Mouse (Mus musculus): ENCODE results near the gene Adgra3.

Adgra3 gene

DNA sequence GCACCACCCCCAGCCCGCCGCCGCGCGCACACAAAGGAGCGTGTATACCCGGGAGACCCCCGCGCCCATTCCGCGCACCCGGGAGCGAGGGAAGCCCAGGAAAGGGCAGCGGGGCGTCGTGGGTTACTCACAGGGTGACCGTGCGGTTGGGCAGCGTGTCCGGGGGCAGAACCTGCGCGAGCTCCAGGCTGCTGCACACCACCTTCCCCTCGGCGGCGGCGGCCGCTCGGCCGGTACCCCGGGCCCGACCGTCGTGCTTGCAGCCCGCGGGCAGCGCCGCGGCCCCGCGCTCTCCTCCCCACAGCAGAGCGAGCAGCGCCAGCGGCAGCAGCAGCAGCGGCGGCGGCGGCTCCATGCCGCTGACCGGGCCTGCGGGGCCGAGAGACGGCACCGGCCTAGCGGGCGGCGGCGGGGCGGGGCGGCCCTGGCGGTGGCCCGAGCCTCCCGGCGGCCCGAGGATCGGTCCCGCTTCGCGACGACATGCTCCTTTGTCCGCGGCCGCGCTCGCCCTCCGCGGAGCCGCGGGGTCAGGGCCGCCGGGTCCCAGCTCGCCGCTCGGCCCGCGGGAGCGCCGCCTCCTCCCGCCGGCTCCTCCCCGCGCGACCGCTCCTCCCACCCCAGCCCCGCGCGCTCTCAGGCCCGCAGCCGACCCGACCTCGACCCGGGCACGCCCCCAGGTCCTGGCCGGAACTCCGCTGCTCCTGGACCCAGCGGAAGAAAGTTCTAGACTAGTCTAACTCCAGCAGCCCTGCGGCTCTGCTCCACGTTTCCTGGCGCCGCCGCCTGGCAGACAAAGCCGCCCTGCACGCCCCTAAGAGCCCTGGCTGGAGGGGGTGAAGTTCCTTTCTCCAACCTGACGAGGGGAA, at the start of gene Adgra3:
Gene Adgra3, minus strand, starts transcription at position 586 of the 866 bp plus-strand sequence.
- DNase-seq, result peak; percentile 33 to 62

GRCm38 (mm10) chr5:50083441-50083840, 24.6 kb upstream of the Adgra3 start:
- DNase-seq, result peak; percentile 21 to 36

- no peak for DNase-seq
Observed at GRCm38 (mm10) chr5:50074245-50074644, 15.4 kb upstream of the Adgra3 start.

- no peak for DNase-seq
Observed at GRCm38 (mm10) chr5:50064236-50064635, 5.4 kb upstream of the Adgra3 start.

DNA sequence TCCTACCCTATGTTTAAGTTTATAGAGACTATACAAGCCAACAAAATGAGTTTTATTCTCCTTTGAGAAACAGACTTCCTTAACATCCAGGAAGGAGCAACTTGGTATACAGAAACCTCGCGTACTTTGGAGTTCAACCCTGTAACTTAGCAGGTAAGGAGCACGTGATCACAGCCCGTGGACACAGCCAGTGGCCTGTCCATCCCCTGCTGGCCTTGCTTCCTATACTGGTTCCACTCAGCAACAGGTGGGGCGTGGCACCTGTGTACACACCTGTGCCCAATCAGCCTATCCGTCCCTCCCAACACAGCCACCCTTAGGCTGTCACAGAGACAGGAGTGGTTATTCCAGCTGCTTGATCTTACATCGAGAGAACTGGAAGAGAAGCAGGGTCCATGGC, 780 bp upstream of the Adgra3 start:
- no peak for DNase-seq

DNA sequence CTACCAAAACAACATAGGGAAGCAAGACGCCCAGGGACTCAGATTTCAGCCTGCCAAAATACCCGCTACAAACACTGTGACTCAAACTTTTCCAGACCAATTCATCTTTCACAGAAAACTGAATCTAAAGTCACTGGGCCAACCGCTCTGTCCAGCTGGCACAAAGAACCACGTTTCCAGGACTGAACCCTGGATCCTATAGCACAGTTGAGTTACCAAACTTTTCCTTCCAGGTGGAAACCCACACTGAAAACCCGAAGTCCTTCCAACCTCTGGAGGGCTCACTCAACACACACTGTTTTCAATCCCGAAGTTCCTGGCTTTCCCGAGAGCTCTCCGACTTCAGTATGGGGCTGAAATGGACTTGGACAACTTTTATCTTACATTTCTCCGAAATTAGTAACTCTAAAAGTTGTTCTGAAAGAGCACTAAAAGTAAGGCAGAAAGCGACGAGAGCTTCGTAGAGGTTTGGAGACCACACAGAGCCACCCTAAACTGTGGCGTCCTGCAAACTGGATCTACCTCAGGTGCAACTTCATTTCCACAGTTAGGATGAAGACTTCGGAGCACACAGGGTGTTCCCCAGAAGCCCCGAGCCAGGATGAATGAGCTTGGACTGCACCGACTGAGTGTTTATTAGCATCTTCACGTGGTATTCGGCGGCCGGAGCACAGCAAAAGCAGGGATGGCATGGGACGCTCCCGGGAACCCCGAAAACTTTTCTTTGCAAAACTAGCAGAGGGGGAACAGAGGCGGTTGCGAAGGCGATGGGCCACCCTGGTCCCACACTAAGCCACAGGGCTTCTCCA, 990 bp downstream of the Adgra3 start:
- DNase-seq, result peak in 1 of 2 experiments; percentile 17

GRCm38 (mm10) chr5:50052456-50052855, 6.3 kb downstream of the Adgra3 start:
- no peak for DNase-seq

- no peak for DNase-seq
Observed at GRCm38 (mm10) chr5:50050668-50051425, 8.0 kb downstream of the Adgra3 start.

DNA sequence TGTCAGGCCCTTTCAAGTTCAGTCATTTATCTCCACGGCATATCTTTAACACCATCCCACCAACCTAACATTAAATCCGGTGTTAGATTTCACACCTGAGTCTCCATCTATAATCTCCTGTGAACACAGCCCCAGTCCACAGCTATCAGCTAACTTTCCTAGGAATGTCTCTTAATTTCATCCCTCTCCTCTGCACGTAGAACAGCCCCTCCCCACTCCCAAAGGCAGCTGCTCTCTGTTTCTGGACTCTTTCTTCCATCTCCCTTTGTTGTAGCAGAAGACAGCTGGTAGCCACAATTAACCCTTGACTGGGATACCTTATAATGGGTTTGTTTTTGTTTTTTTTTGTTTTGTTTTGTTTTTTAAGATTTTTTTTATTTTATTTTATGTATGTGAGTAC, 8.8 kb downstream of the Adgra3 start:
- no peak for DNase-seq

- DNase-seq, result no peak
Observed at GRCm38 (mm10) chr5:50049506-50049905, 9.3 kb downstream of the Adgra3 start.

GRCm38 (mm10) chr5:50048960-50049359, 9.8 kb downstream of the Adgra3 start:
- DNase-seq, result peak; percentile 16 to 39

- no peak for DNase-seq
Observed at GRCm38 (mm10) chr5:50048271-50048851, 10.4 kb downstream of the Adgra3 start.

DNA sequence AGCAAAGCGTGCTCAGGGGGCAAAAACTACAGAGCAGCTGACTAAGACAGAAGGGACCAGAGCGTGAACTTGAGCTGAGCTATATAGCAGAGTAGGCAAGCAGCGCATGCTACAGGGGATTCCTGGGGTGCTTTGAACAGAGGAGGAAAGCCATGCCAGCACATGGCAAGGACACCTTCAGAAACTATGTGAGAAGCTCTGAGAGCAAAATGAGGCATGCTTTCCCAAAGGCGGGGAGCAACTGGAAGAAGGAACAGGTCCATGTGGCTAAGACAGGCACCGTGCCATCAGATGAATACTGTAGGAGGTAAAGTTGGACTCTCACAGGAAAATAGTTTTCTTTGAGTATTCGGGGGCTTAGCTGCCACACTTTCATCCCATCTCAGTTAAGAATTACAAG, 13.6 kb downstream of the Adgra3 start:
- DNase-seq, result no peak

DNA sequence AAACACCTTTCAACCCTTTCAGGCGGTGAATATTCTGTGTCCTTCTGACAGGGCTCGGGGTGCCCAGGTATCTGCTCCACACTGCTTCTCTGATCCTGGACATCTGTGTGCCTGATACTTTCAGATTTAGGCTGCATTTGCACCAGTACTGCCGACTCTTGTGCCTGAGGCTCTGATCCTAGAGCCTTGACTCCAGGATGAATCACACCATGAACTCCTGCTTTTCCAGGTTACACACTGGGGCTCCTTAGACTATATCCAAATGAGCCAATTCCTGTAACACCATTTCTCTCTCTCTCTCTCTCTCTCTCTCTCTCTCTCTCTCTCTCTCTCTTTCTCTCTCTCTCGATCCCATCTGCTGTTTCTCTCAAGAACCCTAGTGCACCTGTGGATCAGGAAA, 15.1 kb downstream of the Adgra3 start:
- no peak for DNase-seq

DNA sequence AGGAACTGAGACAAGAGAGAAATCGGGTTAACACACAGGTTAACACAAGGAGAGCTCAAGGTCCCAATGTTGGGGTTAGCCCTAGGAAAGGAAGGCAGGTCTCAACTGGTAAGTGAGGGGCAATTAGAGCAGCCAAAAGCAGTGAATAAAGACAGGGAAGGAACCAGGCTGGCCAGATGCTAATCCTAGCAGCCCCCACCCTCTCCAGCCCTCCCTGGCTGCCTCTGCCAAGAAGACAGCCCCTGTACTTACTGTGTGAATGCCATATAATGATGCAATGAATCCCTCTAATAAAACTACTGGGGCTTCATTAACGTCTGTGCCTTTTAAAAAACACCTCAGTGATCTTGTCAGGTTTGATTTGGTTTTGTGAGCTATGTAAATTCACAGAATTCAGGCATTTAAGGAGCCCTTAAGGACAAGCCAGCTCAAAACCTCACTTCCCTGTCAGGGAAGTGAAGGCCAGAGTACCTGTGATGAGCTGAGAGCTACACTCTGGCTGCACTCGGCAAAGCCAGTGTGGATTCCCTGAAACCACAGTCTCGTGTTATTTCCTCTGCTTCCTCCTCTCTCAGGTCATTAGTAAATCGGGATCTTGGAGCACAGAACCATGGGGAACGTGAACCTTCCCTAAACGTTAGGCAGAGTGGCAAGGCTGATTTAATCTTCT, 16.4 kb downstream of the Adgra3 start:
- DNase-seq, result no peak

DNA sequence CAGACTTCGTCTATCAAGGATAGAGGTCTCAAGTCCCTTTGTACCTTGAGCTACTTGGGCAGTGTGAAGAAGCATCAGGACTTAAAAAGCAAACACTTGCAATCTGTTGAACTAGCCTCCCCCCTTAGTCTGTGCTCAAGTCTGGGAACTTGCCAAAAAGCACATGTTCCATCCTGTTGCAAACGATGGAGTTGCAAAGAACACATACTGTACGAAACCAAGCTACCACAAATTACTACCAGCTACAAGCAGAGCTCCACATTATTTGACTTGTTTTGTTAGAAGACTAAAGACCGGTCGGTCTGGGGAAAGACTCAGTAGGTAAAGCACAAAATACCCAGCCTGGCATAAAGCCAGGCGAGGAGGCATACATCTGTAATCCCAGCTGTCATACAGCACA, 19.3 kb downstream of the Adgra3 start:
- no peak for DNase-seq

GRCm38 (mm10) chr5:50037666-50038065, 21.1 kb downstream of the Adgra3 start:
- DNase-seq, result no peak

DNA sequence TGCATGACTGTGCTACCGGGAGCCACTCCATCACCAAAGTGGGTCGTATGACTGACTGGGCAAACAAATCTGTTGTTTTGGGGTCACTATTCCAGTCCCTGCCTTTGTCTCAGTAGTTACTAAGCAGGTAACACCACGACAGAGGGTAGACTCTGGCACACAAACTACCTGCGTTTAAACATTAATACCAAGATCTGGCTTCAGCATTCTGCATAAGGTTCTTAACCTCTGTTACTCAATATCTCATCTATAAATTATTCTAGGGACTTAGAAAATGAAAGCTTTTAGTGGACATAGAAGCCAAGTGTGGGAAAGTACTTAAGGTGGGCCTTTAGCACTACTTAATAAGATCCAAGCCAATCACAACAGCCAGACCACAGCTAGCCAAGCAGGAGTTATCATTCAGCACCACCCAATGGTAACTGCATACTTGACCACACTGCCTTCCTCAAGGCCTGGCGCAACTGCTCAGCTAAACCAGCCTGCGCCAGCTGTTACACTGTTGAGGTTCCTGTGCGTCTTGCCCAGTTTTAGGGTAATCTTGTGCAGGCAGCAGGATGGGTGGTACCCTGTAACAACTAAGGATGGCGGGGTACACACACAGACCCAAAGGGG, 23.8 kb downstream of the Adgra3 start:
- no peak for DNase-seq

DNA sequence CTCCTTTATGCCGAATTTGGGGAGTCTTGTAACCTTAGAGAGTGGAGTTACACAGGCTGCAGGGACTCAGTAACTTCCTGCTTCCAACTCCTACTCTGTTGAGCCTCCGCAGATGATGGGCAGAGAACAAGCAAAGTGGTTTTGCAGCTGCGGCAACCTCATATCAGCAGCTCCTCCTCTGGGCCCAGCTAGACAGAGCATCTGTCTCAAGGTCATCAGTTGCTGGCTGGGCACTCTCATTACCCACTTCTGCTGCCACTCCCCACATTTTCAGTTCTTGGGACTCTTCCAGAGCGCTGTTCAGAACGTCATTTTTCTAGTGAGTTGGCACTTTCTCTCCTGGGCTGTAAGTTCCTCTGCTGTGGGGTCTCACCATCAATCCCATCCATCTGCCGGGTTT, 24.6 kb downstream of the Adgra3 start:
- DNase-seq, result no peak

DNA sequence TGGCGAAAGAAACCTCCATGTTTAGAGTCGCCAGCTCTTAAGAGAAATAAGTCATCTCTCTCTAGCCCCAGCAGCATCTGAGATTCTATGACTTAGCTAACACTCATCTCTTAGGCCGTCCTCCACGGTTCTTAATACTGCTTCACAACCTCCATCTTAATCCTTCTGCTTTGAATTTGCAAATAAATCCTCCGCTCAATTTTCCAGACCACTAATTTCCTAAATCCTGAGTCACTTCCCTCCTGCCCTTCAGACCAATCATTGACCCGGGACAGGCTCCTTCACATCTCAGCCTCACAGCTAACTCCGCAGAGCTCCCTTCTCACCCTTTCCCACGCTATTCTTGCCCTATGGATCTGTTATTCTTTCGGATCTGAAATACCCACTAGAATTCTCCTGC, 25.1 kb downstream of the Adgra3 start:
- no peak for DNase-seq

DNA sequence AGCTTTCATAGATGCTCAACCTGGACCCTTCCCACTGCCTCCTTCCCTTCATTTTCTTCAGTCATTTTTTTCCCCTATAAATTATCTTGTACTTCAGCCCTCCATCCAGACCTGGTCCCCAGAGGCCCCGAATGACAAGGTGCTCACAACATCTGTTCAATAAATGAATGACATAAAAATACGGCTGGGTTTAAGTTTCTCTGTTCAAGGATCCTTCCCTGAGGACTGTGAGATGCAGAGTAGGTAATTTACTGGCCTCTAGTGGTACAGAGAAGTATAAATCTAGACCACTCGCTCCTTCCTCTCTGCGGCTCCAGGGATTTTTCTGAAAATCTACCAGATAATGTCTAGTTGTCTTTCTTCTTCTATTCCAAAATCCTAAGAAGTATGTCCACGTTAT, 26.5 kb downstream of the Adgra3 start:
- no peak for DNase-seq

GRCm38 (mm10) chr5:50031763-50032272, 27.0 kb downstream of the Adgra3 start:
- DNase-seq, result no peak

Data from cerebellum, adult 18-20 months (tissue).